Mouse (Mus musculus): ENCODE measurements around the gene Cab39. TPM values are rescaled to one million over a fixed set of nuclear protein-coding genes. Genes with fewer than 3 reads are reported as not detected.
"Not testable (repeated sequence)": the region's sequence is repeated elsewhere in the genome, so short reads cannot be mapped to it uniquely, and the experiment has no call there.

The Cab39 gene
- polyA plus RNA-seq, 1 experiment from 2014 or later, result 29.2 TPM

- H3K4me3 ChIP-seq (ENCODE audit: low read depth, low read length), result no peak overlapping the region
- H3K36me3 ChIP-seq (ENCODE audit: control insufficient read depth, insufficient read depth, low read length), result no peaks in the 10 kb centered on the region
- DNase-seq (ENCODE audit: low spot score) (no peak), ATAC-seq (replicated peaks; ENCODE audit: low FRiP score) (no peak)
- H3K9ac ChIP-seq (ENCODE audit: low read depth, low read length), result no peak overlapping the region
- H3K27ac ChIP-seq (ENCODE audit: low read depth, low read length), result no peak overlapping the region
- 65% methylated on average over 1 of the region's 1 CpGs for WGBS
- no peaks in the 10 kb centered on the region for H3K27me3 ChIP-seq (replicated peaks; ENCODE audit: control insufficient read depth, insufficient read depth, low read length)
- H3K4me1 ChIP-seq (replicated peaks; ENCODE audit: control insufficient read depth, insufficient read depth, low read length), result peaks cover 4% of the 10 kb centered on the region; the same call in 1 of the 2 replicates
- no peak overlapping the region for H3K4me2 ChIP-seq
- H3K9me3 ChIP-seq (ENCODE audit: control insufficient read depth, low read length), result no peaks in the 10 kb centered on the region
Observed at GRCm38 (mm10) chr1:85799776-85800175, 6.5 kb downstream of the Cab39 start.

- no peaks in the 10 kb centered on the region for H3K36me3 ChIP-seq (ENCODE audit: control insufficient read depth, insufficient read depth, low read length)
- no peak for DNase-seq (ENCODE audit: low spot score)
- no peak overlapping the region for H3K9ac ChIP-seq (ENCODE audit: low read depth, low read length)
- no peak overlapping the region for H3K27ac ChIP-seq (ENCODE audit: low read depth, low read length)
- H3K27me3 ChIP-seq (replicated peaks; ENCODE audit: control insufficient read depth, insufficient read depth, low read length), result no peaks in the 10 kb centered on the region
- H3K4me3 ChIP-seq (ENCODE audit: low read depth, low read length), result no peak overlapping the region
- H3K4me1 ChIP-seq (replicated peaks; ENCODE audit: control insufficient read depth, insufficient read depth, low read length), result no peaks in the 10 kb centered on the region; the same call in 1 of the 2 replicates
- no peak for ATAC-seq (replicated peaks; ENCODE audit: low FRiP score)
- no peaks in the 10 kb centered on the region for H3K9me3 ChIP-seq (ENCODE audit: control insufficient read depth, low read length)
- no peak overlapping the region for H3K4me2 ChIP-seq
- WGBS, result 91% methylated on average over 1 of the region's 1 CpGs
Observed at GRCm38 (mm10) chr1:85802517-85802916, 9.3 kb downstream of the Cab39 start.

- ATAC-seq (replicated peaks; ENCODE audit: low FRiP score), result no peak
- no peak overlapping the region for H3K27ac ChIP-seq (ENCODE audit: low read depth, low read length)
Observed at GRCm38 (mm10) chr1:85804551-85804950, 11.3 kb downstream of the Cab39 start.

GRCm38 (mm10) chr1:85809256-85809655 lies 16.0 kb downstream of the Cab39 start:
- DNase-seq (ENCODE audit: low spot score) (no peak), ATAC-seq (replicated peaks; ENCODE audit: low FRiP score) (no peak)
- Histone ChIP-seq H3K27ac (ENCODE audit: low read depth, low read length) (no peak overlapping the region), H3K4me3 (ENCODE audit: low read depth, low read length) (no peak overlapping the region), H3K36me3 (ENCODE audit: control insufficient read depth, insufficient read depth, low read length) (no peaks in the 10 kb centered on the region), H3K9ac (ENCODE audit: low read depth, low read length) (no peak overlapping the region), H3K4me1 (replicated peaks; ENCODE audit: control insufficient read depth, insufficient read depth, low read length) (peaks cover 7% of the 10 kb centered on the region), H3K27me3 (replicated peaks; ENCODE audit: control insufficient read depth, insufficient read depth, low read length) (no peaks in the 10 kb centered on the region), H3K9me3 (ENCODE audit: control insufficient read depth, low read length) (no peaks in the 10 kb centered on the region), H3K4me2 (no peak overlapping the region)
- 68% methylated on average over 4 of the region's 4 CpGs for WGBS

More at GRCm38 (mm10) chr1:85804551-85804950, 11.3 kb downstream of the Cab39 start:
- Histone ChIP-seq H3K36me3 (ENCODE audit: control insufficient read depth, insufficient read depth, low read length) (no peaks in the 10 kb centered on the region), H3K27me3 (replicated peaks; ENCODE audit: control insufficient read depth, insufficient read depth, low read length) (no peaks in the 10 kb centered on the region), H3K4me3 (ENCODE audit: low read depth, low read length) (no peak overlapping the region), H3K4me1 (replicated peaks; ENCODE audit: control insufficient read depth, insufficient read depth, low read length) (no peaks in the 10 kb centered on the region; the same call in 1 of the 2 replicates), H3K9me3 (ENCODE audit: control insufficient read depth, low read length) (no peaks in the 10 kb centered on the region), H3K9ac (ENCODE audit: low read depth, low read length) (no peak overlapping the region), H3K4me2 (no peak overlapping the region)
- WGBS, result 92% methylated on average over 8 of the region's 8 CpGs
- DNase-seq (ENCODE audit: low spot score), result no peak

GRCm38 (mm10) chr1:85810343-85810742 lies 17.1 kb downstream of the Cab39 start:
- DNase-seq (ENCODE audit: low spot score) (no peak), ATAC-seq (replicated peaks; ENCODE audit: low FRiP score) (no peak)
- Histone ChIP-seq H3K4me3 (ENCODE audit: low read depth, low read length) (no peak overlapping the region), H3K9ac (ENCODE audit: low read depth, low read length) (no peak overlapping the region), H3K27ac (ENCODE audit: low read depth, low read length) (no peak overlapping the region), H3K36me3 (ENCODE audit: control insufficient read depth, insufficient read depth, low read length) (no peaks in the 10 kb centered on the region), H3K4me2 (no peak overlapping the region), H3K27me3 (replicated peaks; ENCODE audit: control insufficient read depth, insufficient read depth, low read length) (no peaks in the 10 kb centered on the region), H3K4me1 (replicated peaks; ENCODE audit: control insufficient read depth, insufficient read depth, low read length) (peaks cover 7% of the 10 kb centered on the region), H3K9me3 (ENCODE audit: control insufficient read depth, low read length) (no peaks in the 10 kb centered on the region)
- WGBS, result 85% methylated on average over 2 of the region's 2 CpGs

- 80% methylated on average over 2 of the region's 2 CpGs for WGBS
- H3K9ac ChIP-seq (ENCODE audit: low read depth, low read length), result no peak overlapping the region
- no peak overlapping the region for H3K4me3 ChIP-seq (ENCODE audit: low read depth, low read length)
- ATAC-seq (replicated peaks; ENCODE audit: low FRiP score) (no peak), DNase-seq (ENCODE audit: low spot score) (no peak)
- no peaks in the 10 kb centered on the region for H3K36me3 ChIP-seq (ENCODE audit: control insufficient read depth, insufficient read depth, low read length)
- no peaks in the 10 kb centered on the region for H3K9me3 ChIP-seq (ENCODE audit: control insufficient read depth, low read length)
- H3K4me1 ChIP-seq (replicated peaks; ENCODE audit: control insufficient read depth, insufficient read depth, low read length), result peaks cover 7% of the 10 kb centered on the region
- no peak overlapping the region for H3K27ac ChIP-seq (ENCODE audit: low read depth, low read length)
- no peak overlapping the region for H3K4me2 ChIP-seq
- H3K27me3 ChIP-seq (replicated peaks; ENCODE audit: control insufficient read depth, insufficient read depth, low read length), result no peaks in the 10 kb centered on the region
Observed at GRCm38 (mm10) chr1:85810787-85811186, 17.5 kb downstream of the Cab39 start.

- not testable (repeated sequence) for H3K4me1 ChIP-seq (replicated peaks; ENCODE audit: control insufficient read depth, insufficient read depth, low read length); ATAC-seq (replicated peaks; ENCODE audit: low FRiP score); H3K27me3 ChIP-seq (replicated peaks; ENCODE audit: control insufficient read depth, insufficient read depth, low read length); H3K4me3 ChIP-seq (ENCODE audit: low read depth, low read length); H3K4me2 ChIP-seq; H3K36me3 ChIP-seq (ENCODE audit: control insufficient read depth, insufficient read depth, low read length); H3K27ac ChIP-seq (ENCODE audit: low read depth, low read length); H3K9me3 ChIP-seq (ENCODE audit: control insufficient read depth, low read length); DNase-seq (ENCODE audit: low spot score); H3K9ac ChIP-seq (ENCODE audit: low read depth, low read length)
Observed at GRCm38 (mm10) chr1:85814213-85814612, 21.0 kb downstream of the Cab39 start.

- no peak for ATAC-seq (replicated peaks; ENCODE audit: low FRiP score)
- H3K4me2 ChIP-seq, result no peak overlapping the region
- 93% methylated on average over 6 of the region's 6 CpGs for WGBS
Observed at GRCm38 (mm10) chr1:85818121-85818520, 24.9 kb downstream of the Cab39 start.

GRCm38 (mm10) chr1:85819695-85820094 lies 26.5 kb downstream of the Cab39 start:
- ATAC-seq (replicated peaks; ENCODE audit: low FRiP score) (no peak), DNase-seq (ENCODE audit: low spot score) (no peak)
- H3K4me1 ChIP-seq (replicated peaks; ENCODE audit: control insufficient read depth, insufficient read depth, low read length), result no peaks in the 10 kb centered on the region
- 94% methylated on average over 1 of the region's 1 CpGs for WGBS
- H3K27ac ChIP-seq (ENCODE audit: low read depth, low read length), result no peak overlapping the region
- H3K9ac ChIP-seq (ENCODE audit: low read depth, low read length), result no peak overlapping the region
- H3K4me2 ChIP-seq, result no peak overlapping the region
- H3K27me3 ChIP-seq (replicated peaks; ENCODE audit: control insufficient read depth, insufficient read depth, low read length), result no peaks in the 10 kb centered on the region
- no peak overlapping the region for H3K4me3 ChIP-seq (ENCODE audit: low read depth, low read length)
- no peaks in the 10 kb centered on the region for H3K9me3 ChIP-seq (ENCODE audit: control insufficient read depth, low read length)
- H3K36me3 ChIP-seq (ENCODE audit: control insufficient read depth, insufficient read depth, low read length), result peaks cover 21% of the 10 kb centered on the region

More at GRCm38 (mm10) chr1:85818121-85818520, 24.9 kb downstream of the Cab39 start:
- H3K9ac ChIP-seq (ENCODE audit: low read depth, low read length), result no peak overlapping the region
- H3K27ac ChIP-seq (ENCODE audit: low read depth, low read length), result no peak overlapping the region
- H3K4me1 ChIP-seq (replicated peaks; ENCODE audit: control insufficient read depth, insufficient read depth, low read length), result peaks cover 7% of the 10 kb centered on the region
- H3K27me3 ChIP-seq (replicated peaks; ENCODE audit: control insufficient read depth, insufficient read depth, low read length), result no peaks in the 10 kb centered on the region
- no peaks in the 10 kb centered on the region for H3K9me3 ChIP-seq (ENCODE audit: control insufficient read depth, low read length)
- H3K36me3 ChIP-seq (ENCODE audit: control insufficient read depth, insufficient read depth, low read length), result peaks cover 21% of the 10 kb centered on the region
- DNase-seq (ENCODE audit: low spot score), result no peak
- no peak overlapping the region for H3K4me3 ChIP-seq (ENCODE audit: low read depth, low read length)

Measured in liver, embryonic 11.5 days (tissue).